Mouse (Mus musculus) liver, adult 2 months (tissue): ENCODE measurements around the gene Mblac2.

Experiments
- CTCF ChIP-seq: fragments of 200-500 bp; IDR thresholded peaks from 2 replicates; pipeline ENCODE4 v1.5.1; 2011; ENCODE audit warnings: low read depth, low read length, control low read depth
- POLR2A ChIP-seq: fragments of 200-500 bp; IDR thresholded peaks from 2 replicates; pipeline ENCODE4 v1.6.1; 2011; ENCODE audit warnings: low read length, control low read depth; ENCODE audit not compliant: insufficient read depth; ENCODE audit errors: extremely low read depth

DNA sequence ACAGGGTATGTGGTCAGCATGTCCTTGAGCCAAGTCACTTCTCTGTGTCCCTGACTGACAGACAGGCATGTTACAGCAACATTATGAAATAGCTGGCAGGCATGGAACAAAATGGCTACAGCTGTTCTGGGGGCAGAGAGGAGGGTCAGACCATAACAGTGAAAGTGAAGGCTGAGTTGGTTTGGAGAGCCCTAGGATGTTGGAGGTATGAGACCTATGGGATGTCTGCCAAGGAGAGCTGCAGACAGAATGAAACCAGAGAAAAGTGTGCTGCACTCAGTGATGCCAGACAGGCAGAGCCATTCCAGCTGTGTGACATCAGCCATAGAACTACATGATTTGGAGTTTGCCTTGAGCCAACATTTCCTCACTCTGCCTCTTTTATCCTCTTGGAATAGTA, 43.7 kb downstream of the Mblac2 start:
- TF ChIP-seq POLR2A: no peak
- no peak for TF ChIP-seq CTCF
